Mouse (Mus musculus): ENCODE results near the gene Ube2v1. TPM values are rescaled to one million over a fixed set of nuclear protein-coding genes. Genes with fewer than 3 reads are reported as not detected.
A peak's percentile ranks its signal among the peaks of the same experiment; 100 is the strongest.
"Not testable (repeated sequence)": the region's sequence is repeated elsewhere in the genome, so short reads cannot be mapped to it uniquely, and the experiment has no call there.

Ube2v1 gene
- total RNA-seq, 2 experiments from 2014 or later: 213 to 235 TPM

DNA sequence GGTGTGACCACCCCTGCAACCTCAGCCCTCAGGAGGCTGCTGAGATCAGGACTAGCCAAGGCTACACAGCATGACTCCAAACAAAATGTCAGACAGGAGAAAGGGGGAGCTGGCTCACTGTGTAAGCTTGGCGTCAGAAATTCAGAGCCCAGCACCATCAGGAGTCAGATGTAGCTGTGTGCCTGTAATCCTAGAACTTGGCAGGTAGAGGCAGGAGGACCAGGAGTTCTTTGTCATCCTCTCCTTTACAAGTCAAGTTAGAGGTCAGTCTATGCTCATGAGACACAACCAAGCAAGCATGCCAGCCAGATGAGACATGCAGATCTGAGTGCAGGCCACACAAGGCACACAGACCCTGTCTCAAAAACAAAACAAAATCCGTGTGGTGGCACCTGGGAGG is 6.2 kb downstream of the Ube2v1 start:
- no peak for DNase-seq (ENCODE audit: extremely low spot score in 1 of 2, low spot score in 1 of 2)

DNA sequence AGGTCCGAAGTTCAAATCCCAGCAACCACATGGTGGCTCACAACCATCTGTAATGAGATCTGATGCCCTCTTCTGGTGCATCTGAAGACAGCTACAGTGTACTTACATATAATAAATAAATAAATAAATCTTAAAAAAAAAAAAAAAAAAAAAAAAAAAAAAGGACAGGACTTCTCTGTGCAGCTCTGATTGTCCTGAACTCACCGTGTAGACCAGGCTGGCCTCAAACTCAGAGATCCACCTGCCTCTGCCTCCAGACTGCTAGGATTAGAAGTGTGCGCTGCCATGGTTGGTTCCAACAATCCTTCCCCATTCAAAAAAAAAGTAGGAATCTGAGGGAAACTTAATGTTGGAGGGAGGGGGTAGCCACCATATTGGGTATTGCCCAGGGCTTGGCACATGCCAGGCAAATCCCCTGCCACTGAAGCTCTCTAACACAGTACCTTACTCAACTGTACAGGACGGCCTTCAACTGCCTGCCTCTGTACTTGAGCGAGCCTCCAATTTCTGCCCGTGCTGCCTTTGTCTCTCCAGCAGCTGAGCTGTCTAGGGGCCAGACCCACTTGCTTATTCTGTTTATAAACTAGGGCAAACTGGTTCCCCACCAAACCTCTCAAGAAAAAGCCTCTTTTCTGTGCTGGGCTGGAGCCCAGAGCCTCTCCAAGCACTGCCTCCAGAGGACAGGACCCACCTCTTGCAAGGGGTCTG is 7.4 kb downstream of the Ube2v1 start:
- no peak for DNase-seq (ENCODE audit: extremely low spot score in 1 of 2, low spot score in 1 of 2)

DNA sequence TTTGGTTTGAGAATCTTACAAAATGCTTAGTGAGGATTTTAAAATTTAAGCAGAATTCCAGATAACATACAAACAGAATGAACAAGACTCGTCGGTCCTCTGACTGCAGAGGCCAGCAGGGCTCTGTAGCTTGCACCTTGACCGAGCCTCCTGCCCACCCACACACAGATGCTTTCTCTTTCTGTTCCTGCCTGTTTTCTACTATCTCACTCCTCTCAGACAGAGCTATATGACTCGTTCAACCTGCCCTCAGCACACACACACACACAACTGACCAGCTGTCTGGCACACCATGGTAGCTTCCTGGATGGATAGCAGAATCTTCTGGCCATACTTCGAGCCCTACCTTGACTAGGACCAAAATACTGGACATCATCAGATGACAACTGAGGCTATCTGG is 8.9 kb downstream of the Ube2v1 start:
- DNase-seq (ENCODE audit: extremely low spot score in 1 of 2, low spot score in 1 of 2): no peak

DNA sequence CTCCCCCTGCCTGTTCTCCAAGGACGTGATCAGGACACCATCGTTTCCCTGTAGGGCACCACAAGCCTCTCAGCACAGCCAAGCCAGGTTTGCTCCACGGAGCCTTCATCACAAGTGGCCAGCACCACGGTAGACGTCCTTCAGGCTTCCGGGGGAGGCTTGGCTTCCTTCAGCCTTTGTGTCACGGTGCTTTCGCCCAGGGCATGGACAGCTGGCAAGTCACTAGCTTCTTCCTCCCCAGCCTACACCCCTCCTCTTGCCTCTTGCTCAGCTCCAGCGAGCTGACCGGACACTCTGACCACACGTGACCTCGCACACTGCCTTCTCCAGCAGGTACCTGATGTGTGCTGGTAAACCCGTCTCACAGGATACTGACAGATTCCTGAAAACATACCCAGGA is 9.5 kb downstream of the Ube2v1 start:
- no peak for DNase-seq (ENCODE audit: extremely low spot score in 1 of 2, low spot score in 1 of 2)

DNA sequence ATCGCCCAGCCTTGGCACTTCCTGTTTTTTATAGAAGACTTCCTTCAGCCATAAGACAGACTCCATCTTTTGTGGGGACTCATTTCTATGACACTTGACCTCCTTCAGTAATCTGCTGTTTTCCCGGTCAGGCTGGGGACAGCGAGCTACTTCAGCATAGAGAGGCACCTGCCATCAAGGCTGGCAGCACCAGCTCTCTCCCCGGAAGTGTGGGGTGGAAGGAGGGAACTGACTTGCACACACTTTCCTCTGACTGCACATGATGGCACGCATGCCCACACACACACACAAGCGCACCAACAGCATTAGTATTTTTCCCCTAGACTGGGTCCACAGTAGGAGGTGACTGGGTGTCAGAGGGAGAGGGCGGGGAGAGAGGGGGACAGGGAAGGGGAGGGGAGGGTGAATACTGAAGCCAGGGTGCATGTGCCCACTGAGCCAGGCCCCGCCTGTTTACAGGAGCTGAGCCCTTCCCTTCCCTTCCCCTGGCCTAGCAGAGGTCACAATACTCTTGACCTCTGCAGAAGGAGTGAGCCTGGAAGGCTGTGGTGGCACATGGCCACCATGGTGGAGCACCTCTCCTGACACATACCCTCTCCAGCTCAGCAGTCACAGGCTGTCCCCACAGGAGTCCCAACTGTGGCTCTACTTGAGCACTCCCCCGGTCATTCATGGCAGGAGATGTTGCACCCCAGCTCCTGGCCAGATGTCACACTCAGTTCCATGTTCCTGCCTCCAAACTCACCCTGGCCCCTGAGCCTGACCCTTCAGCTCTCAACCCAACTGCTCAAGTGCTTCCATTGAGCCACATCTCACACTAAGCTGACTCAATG is 10.4 kb downstream of the Ube2v1 start:
- DNase-seq (ENCODE audit: extremely low spot score in 1 of 2, low spot score in 1 of 2): no peak

DNA sequence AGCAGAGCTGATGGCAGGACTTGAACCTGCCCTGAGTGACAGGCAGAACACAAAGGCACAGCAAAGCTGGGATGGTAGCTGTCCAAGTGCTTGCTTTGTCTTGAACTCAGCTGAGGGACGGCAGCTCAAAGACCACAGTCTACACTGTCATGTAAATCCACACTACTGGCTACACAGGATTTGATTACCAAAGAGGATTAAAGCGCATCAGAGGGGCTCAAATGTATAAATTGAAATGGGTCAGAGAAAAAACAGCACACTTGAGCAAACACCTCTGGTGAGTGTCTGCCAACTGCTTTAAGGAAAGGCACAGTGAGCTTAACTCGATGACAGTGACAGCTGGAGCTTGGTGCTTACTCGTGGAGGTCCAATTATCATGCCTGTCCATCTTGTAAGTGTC is 14.4 kb downstream of the Ube2v1 start:
- no peak for DNase-seq (ENCODE audit: extremely low spot score in 1 of 2, low spot score in 1 of 2)

DNA sequence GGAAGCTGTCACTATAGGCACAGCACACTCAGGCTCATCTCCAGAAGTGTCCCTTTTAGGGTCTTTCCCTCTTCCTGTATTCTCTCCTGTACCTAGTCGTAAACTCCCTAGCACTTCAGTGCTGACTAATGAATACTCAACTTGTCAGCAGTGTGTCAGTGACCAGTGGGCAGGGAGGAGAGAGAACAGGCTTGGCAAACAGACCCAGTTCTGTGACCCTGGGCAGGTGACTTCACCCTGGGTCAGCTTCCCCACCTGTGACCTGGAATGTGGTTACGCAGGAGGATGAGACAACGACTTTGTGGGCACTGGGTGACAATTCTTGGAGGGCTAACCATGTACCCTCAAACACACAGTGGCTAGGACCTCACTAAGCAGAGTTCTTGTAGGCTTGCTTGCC is 14.9 kb downstream of the Ube2v1 start:
- no peak for DNase-seq (ENCODE audit: extremely low spot score in 1 of 2, low spot score in 1 of 2)

DNA sequence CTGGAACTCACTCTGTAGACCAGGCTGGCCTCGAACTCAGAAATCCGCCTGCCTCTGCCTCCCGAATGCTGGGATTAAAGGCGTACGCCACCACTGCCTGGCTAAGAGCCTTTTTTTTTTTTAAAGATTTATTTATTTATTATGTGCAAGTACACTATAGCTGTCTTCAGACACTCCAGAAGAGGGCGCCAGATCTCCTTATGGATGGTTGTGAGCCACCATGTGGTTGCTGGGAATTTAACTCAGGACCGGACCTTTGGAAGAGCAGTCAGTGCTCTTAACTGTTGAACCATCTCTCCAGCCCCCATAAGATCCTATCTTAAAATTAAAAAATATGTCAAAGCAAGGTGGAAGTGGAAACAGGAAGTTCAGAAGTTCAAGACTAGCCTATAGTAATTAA is 18.6 kb downstream of the Ube2v1 start:
- not testable (repeated sequence) for DNase-seq (ENCODE audit: extremely low spot score in 1 of 2, low spot score in 1 of 2)

DNA sequence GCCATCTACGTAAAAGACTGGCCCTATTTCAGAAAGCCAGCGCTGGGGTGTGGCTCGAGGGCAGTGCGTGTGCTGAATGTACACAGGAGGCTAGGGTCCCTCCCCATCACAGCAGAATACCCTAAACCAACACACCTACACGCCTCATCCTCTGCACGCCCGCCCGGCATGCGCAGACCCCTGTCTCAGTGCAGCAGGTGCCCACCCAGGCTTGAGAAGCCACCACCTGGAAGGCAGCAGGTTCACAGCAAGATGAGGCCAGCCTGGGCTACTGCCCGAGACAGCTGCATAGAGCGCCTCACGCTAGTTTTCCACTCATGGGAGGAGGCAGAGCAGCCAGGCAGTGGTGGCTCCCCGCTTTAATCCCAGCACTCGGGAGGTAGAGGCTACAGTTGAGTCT is 19.8 kb downstream of the Ube2v1 start:
- DNase-seq (ENCODE audit: extremely low spot score in 1 of 2, low spot score in 1 of 2): no peak

DNA sequence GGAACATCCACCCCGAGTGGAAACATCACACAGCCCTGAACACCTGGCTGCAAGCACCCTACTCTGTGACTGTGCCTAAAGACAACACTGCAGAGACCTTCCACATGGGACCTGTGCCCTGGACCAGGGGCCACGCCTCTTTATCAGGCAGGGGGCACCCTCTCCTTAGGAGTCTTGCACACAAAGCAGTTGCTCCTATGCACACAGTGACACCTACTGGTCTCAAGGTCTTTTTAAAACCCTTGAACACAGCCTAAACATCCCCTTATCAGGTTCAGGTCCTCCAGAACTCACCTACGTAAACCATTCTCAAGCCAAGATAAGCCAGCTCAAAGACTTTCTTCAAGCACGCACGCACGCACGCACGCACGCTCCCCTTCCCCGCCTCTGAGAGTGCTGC is 20.6 kb downstream of the Ube2v1 start:
- DNase-seq (ENCODE audit: extremely low spot score in 1 of 2, low spot score in 1 of 2): no peak

DNA sequence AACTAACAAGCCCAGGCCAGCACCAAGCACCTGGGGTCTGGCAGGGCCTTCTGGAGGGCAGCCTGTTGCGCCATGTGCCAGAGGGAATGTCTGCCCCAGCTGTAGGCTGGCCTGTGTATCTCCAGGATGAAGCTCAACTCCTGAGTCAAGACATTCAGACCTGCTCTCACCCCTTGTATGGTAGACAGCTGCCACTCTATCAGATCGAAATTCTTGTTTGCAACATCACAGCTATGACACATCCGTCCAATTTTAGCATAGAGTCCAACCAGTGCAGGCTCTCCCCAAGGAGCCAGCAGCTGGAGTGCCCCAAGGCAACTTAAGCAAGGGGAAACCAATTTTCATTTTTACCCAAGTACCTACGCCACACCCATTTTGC is 25.2 kb downstream of the Ube2v1 start:
- no peak for DNase-seq (ENCODE audit: extremely low spot score in 1 of 2, low spot score in 1 of 2)

DNA sequence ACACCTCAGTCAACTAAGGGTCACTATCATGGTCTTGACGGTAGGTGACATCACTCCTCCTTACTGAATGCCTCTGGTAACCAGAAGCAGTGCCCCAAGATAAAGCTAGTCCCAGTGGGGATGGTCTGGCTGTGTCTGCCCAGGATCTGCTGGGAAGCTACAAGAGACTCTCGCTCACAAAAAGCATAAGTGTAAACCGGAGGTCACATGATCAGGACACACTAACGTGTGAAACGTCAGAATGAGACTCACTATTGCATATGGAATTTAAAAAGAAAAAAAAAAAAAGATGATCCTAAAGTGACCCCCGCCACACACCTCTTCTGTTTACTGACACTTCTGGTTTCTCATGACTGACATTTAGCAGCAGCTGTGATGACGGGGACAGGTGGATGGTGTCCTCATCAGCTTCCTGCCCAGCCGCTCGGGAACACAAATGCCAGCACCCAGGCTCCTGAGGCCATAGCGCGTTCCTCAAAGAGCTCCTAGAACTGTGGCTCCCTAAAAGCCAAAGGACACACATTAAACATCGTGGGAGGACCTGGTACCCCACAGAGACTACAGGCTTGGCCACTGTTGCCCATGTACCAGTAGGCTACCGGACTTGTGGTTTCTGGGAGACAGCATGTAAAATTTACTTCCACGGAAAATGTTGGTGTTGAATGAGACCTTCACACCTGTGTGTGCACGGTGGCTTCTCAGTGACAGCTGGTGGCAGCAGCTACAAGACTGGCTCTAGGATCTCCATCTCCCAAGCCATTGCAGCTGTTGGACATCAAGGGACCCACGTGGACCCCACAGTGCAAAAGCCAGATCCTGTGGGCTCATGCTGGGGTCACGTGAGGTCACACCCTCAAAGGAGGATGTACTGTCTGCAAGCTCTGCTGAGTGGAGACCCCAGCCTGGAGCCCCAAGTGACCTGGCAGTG is 25.8 kb downstream of the Ube2v1 start:
- DNase-seq (ENCODE audit: extremely low spot score in 1 of 2, low spot score in 1 of 2): no peak

DNA sequence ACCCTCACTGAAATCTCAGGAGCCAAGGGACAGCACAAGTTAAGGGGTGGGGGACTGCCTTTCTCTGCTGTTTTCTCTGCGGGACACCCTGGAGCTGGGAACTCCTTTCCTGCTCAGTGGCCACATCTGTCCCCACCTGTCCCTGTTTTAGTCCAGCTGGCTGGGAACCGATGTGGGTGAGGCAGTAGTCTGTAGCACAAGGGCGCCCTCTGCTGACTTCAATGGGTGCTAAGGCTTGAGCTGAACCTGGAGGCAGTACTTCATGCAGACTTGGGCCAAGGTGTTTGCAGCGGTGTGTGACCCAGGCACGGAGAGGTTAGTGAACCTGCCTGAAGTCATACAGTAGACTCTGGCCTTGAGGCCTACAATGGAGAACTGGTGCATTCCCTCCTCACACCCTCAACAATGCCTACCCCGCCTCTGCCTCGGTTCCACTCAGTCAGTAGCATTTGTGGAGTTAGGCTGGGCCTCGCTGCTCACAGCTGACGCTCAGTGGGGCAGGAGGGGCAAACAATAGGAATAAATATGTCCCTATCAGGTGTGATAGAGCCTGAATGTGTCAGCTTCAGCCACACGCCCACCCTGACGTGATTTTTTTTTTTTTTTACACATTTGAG is 26.6 kb downstream of the Ube2v1 start:
- DNase-seq (ENCODE audit: extremely low spot score in 1 of 2, low spot score in 1 of 2): peak; percentile 87 to 95

DNA sequence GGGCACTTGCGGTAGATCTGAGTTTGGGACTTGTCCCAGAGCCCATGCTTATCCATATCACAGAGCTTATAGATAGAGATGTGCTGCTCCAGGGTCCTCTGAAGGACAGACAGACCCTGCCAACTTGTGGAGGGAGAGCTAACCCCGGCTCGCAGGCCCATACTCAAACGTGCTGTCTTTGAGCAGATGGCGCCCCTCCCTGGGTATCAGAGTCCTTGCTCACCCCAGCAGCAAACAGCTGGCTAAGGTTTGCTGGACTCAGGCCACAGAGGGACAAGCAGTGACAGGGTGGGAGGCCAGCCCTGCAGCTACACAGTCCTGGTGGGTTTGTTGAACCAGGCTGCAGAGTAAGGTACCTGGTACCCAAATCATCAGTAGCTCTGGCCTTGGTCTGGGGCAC is 28.9 kb downstream of the Ube2v1 start:
- DNase-seq (ENCODE audit: extremely low spot score in 1 of 2, low spot score in 1 of 2): no peak

DNA sequence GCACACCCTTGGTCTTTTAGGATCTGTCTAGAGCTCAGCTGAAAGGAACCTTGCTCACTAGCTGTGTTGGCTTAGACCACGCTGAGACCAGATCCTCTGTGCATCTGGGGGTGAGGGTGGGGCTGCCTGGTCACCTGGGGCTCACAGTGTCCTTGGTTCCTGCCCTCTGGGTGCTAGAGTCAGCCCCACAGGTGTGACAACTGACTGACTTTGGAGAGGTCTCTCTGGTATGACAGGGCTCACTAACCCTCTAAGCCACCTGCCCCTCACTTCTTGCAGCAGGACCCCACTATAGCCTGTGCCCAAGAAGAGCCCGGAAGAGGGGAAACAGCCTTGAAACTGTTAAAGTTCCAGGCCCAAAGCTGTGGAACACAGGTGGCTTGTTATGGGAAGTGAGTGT is 29.5 kb downstream of the Ube2v1 start:
- DNase-seq (ENCODE audit: extremely low spot score in 1 of 2, low spot score in 1 of 2): no peak

DNA sequence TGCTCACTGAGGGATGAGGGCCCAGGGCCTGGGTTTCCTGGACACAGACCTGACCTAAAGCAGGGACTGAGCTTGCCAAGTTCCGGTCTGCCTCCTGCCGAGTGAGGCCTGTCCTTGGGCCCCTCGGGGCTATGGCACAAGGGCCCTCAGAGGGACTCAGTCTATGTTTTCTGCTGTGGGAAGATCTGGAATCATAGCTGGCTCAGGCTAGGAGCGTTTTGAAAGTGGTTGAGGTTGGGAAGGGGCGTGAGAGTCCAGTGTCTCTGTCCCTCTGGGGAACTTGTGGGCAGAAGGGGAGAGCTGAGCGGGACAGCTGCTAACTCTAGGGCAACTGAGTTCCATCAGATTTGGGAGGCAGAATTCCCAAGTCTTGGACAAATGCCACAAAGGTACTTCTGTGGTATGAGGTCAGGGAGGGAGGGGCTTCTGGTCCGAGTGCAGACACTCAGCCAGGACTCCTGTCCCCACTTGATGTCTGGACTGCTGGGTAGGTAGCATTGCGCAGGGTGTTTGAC is 31.4 kb downstream of the Ube2v1 start:
- DNase-seq (ENCODE audit: extremely low spot score in 1 of 2, low spot score in 1 of 2): no peak

DNA sequence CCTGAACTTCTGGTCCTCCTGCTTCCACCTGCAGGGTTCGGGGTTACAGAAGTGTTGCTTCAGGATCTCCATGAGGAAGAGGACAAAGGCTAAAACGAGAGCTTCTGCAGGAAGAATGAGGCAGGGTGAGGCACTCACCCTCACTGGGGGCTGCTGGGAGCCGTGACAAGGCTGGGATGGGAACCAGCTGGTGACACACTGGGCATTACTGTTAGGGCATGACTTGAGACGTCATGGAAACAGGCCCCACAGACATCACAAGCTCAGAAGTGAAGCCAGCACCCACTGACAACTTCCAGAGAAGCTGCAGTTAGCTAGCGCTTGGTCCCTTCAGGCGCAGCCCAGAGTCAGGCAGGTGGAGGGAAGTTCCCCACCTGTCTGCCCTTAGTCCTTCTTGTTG is 32.0 kb downstream of the Ube2v1 start:
- DNase-seq (ENCODE audit: extremely low spot score in 1 of 2, low spot score in 1 of 2): no peak

DNA sequence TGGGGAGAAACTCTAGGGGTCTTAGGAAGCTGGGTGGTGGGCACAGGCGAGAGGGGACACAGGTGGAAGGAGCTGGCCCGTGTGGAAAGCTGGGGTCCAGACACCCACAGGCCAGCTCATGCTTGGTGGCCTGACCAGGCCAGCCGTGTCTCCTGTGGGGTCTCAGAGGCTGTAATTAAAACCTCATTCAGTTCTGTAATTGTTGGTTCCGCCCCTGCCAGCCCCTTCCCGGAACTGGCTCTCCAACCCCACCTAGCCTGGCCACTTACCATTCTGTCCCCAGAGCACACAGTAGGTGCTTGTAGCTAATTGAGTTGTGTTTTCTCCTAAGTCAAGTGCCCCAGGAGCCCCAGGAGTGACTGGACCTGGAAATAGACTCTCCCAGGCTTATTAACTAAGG is 32.7 kb downstream of the Ube2v1 start:
- no peak for DNase-seq (ENCODE audit: extremely low spot score in 1 of 2, low spot score in 1 of 2)

DNA sequence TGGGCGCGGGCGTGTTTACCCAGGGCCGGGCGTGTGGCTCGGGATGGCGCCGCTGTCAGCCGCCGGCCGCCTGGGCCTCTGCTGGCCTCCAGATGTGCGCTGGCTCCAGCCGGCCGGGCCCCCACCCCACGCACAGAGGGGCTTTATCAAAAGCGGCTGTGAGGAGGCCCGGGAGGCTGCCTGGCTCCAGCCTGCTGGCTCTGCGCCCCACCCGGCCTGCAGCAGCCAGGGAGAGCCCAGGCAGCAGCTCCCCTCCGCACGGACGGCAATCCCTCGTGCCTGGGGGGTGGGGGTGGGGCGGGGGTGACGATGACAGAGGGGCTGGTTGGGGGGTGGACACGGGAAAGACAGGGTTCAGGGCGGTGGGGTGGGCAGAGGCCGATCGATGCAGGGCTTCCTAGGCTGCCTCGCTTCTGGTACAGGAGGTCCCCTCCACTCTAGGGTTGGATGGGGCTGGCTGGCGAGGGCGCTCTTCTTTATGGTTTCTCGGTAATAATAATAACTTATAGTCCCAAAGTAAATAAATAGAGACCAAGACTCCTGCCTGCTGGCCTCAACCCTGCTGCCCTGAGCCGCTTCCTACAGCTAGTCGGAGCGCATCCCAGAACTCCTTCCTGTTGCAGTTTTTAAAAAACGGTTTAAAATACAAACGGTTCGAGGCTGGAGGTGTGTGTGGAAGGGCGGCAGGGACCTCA is 34.3 kb downstream of the Ube2v1 start:
- no peak for DNase-seq (ENCODE audit: extremely low spot score in 1 of 2, low spot score in 1 of 2)
